In genomic region chr7:29139237-29139636, GRCm38 (mm10) we compare ENCODE assay signal across 2 mouse cellular contexts. TPM values are rescaled to one million over a fixed set of nuclear protein-coding genes. Genes with fewer than 3 reads are reported as not detected.
"Had no signal": no experiment of that assay in that cellular context is flagged by ENCODE, and none has a peak within 500 bp of the region (broad histone marks: within the 10 kb centered on the region; RNA-seq: fewer than 3 reads in every experiment).

No protein-coding gene starts in this region.

RNA-seq across cellular contexts. Expression of gene Ryr1, which starts 14.3 kb away (rescaled TPM):
- total RNA-seq: heart, postnatal 25 days had no signal

RNA-seq across cellular contexts. Expression of gene Ggn, which starts 30.8 kb away (rescaled TPM):
- polyA plus RNA-seq: inflammation-experienced regulatory T-cells, adult 6 months had no signal
